Mouse (Mus musculus) retina, postnatal 1 day (tissue): ENCODE data around the gene Abcc6.

Experiments used
- DNase-seq: peaks from one replicate; pipeline ENCODE4 v3.0.0-alpha.2; 2012

Abcc6 gene

GRCm38 (mm10) chr7:45928626-45929295, 101.3 kb downstream of the Abcc6 start:
- peak; percentile 37 for DNase-seq

GRCm38 (mm10) chr7:45924429-45924816, 105.7 kb downstream of the Abcc6 start:
- no peak for DNase-seq

DNA sequence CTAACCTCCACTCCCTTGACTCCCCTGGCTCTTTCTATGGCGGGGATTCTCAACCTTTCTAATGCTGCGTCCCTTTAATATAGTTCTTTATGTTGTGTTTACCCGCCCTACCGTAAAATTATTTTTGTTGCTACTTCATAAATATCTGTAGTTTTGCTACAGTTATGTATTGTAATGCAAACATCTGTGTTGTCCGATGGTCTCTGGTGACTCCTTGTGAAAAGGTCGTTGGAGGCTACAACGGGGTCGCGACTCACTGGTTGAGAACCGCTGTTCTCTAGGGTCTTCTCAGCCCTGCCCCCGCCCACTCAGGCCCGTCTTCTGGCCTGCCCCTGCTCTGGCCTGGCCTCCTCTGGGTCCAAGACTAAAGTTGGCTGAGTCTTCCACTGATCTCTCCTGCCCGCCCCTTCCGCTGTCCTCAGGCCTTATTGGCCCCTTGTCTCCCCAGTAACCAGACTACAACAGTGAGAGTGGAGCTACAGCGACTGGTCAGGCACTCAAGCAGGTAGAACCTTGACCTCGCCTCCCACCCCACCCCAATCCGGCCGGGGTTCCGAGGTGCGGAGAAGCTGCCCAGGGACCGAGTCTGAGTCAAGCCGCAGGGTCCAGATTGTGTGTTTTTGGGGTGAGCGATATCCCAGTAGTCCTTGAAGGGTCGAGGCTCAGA, 106.2 kb downstream of the Abcc6 start, which contains the start of gene Ccdc114:
Ccdc114 (plus strand) TSS at position 311 of the 667 bp plus-strand sequence.
- peak; percentile 61 for DNase-seq

GRCm38 (mm10) chr7:45922928-45923761, 107.0 kb downstream of the Abcc6 start:
- peak; percentile 97 for DNase-seq

- no peak for DNase-seq
Measured at GRCm38 (mm10) chr7:45921950-45922600, 108.0 kb downstream of the Abcc6 start.

- no peak for DNase-seq
Measured at GRCm38 (mm10) chr7:45921242-45921621, 108.9 kb downstream of the Abcc6 start, which contains the start of gene Emp3. Emp3 (minus strand) TSS chr7:45921404.

DNA sequence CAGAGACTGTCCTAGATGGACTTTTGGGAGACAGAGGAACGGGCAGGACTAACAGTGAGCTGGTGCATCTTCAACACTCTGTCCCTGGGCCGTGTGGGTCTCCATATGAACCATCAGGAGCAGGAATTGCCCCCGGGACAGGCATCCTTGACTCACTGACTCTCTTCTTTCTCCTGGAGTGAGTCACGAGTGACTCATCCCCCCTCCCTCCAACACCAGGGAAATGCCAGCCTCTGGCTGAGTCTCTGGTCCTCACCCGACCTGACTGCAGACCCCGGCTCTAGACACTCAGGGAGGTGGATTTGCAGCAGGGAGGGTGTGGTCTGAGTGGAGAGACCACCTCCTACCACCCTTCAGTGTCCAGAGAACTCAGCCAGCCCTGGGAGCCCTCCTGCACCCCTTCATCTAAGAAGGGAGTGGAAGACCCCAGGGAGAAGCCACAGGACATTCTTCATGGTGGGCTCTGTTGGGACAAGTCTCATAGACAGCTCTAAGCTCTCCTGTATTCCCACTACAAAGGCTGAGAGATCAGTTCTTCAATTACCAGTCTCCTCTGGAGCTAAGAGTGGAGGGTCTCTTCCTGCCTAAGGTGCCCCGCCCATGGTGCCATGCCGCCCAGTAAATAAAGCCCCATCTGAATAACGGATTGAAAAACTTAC, 109.4 kb downstream of the Abcc6 start:
- no peak for DNase-seq

- no peak for DNase-seq
Measured at GRCm38 (mm10) chr7:45919761-45920160, 110.3 kb downstream of the Abcc6 start.

- DNase-seq: no peak
Measured at GRCm38 (mm10) chr7:45919083-45919671, 110.9 kb downstream of the Abcc6 start.

GRCm38 (mm10) chr7:45917926-45918325, 112.2 kb downstream of the Abcc6 start:
- DNase-seq: no peak
